Mouse (Mus musculus): ENCODE data around the gene Rnaseh2b. TPM values are rescaled to one million over a fixed set of nuclear protein-coding genes. Genes with fewer than 3 reads are reported as not detected.

Gene Rnaseh2b
- polyA plus RNA-seq, 1 experiment from 2014 or later = 60.5 TPM

- H3K9ac ChIP-seq (ENCODE audit: low read length) = no peak overlapping the region
- no peak overlapping the region for H3K27ac ChIP-seq (ENCODE audit: low read length)
- no peak overlapping the region for H3K4me3 ChIP-seq (ENCODE audit: low read length)
- H3K4me2 ChIP-seq (ENCODE audit: low read depth, low read length) = no peak overlapping the region
- no peaks in the 10 kb centered on the region for H3K27me3 ChIP-seq (ENCODE audit: control insufficient read depth, insufficient read depth, low read depth, low read length)
- no peaks in the 10 kb centered on the region for H3K9me3 ChIP-seq (ENCODE audit: control insufficient read depth, low read length)
- no peak for ATAC-seq (ENCODE audit: low read depth)
- WGBS = 79% methylated on average over 5 of the region's 5 CpGs
- H3K36me3 ChIP-seq (ENCODE audit: control insufficient read depth, insufficient read depth, low read length) = no peaks in the 10 kb centered on the region
- peaks cover 4% of the 10 kb centered on the region for H3K4me1 ChIP-seq (replicated peaks; ENCODE audit: control insufficient read depth, insufficient read depth, low read length)
Observed at GRCm38 (mm10) chr14:62256066-62256465, 36.3 kb upstream of the Rnaseh2b start.

- ATAC-seq (ENCODE audit: low read depth) = no peak
- H3K4me1 ChIP-seq (replicated peaks; ENCODE audit: control insufficient read depth, insufficient read depth, low read length) = peaks cover 4% of the 10 kb centered on the region
- no peaks in the 10 kb centered on the region for H3K36me3 ChIP-seq (ENCODE audit: control insufficient read depth, insufficient read depth, low read length)
- H3K4me3 ChIP-seq (ENCODE audit: low read length) = no peak overlapping the region
- no peaks in the 10 kb centered on the region for H3K27me3 ChIP-seq (ENCODE audit: control insufficient read depth, insufficient read depth, low read depth, low read length)
- H3K9ac ChIP-seq (ENCODE audit: low read length) = no peak overlapping the region
- no peak overlapping the region for H3K4me2 ChIP-seq (ENCODE audit: low read depth, low read length)
- no peak overlapping the region for H3K27ac ChIP-seq (ENCODE audit: low read length)
- WGBS = 65% methylated on average over 6 of the region's 6 CpGs
- no peaks in the 10 kb centered on the region for H3K9me3 ChIP-seq (ENCODE audit: control insufficient read depth, low read length)
Observed at GRCm38 (mm10) chr14:62258125-62258524, 34.3 kb upstream of the Rnaseh2b start.

- Histone ChIP-seq H3K9me3 (ENCODE audit: control insufficient read depth, low read length) (no peaks in the 10 kb centered on the region), H3K36me3 (ENCODE audit: control insufficient read depth, insufficient read depth, low read length) (no peaks in the 10 kb centered on the region), H3K27ac (ENCODE audit: low read length) (peak overlapping the region; percentile 68), H3K4me1 (replicated peaks; ENCODE audit: control insufficient read depth, insufficient read depth, low read length) (peaks cover 4% of the 10 kb centered on the region), H3K27me3 (ENCODE audit: control insufficient read depth, insufficient read depth, low read depth, low read length) (no peaks in the 10 kb centered on the region), H3K9ac (ENCODE audit: low read length) (no peak overlapping the region), H3K4me2 (ENCODE audit: low read depth, low read length) (no peak overlapping the region), H3K4me3 (ENCODE audit: low read length) (no peak overlapping the region)
- WGBS = 38% methylated on average over 10 of the region's 10 CpGs
- peak; percentile 89 for ATAC-seq (ENCODE audit: low read depth)
Observed at GRCm38 (mm10) chr14:62258978-62259536, 33.3 kb upstream of the Rnaseh2b start.

GRCm38 (mm10) chr14:62270698-62271396 lies 21.5 kb upstream of the Rnaseh2b start:
- ATAC-seq (ENCODE audit: low read depth) = no peak
- no peaks in the 10 kb centered on the region for H3K4me1 ChIP-seq (replicated peaks; ENCODE audit: control insufficient read depth, insufficient read depth, low read length)
- 76% methylated on average over 12 of the region's 12 CpGs for WGBS
- no peaks in the 10 kb centered on the region for H3K27me3 ChIP-seq (ENCODE audit: control insufficient read depth, insufficient read depth, low read depth, low read length)
- H3K4me3 ChIP-seq (ENCODE audit: low read length) = no peak overlapping the region
- H3K27ac ChIP-seq (ENCODE audit: low read length) = no peak overlapping the region
- no peak overlapping the region for H3K9ac ChIP-seq (ENCODE audit: low read length)
- no peaks in the 10 kb centered on the region for H3K9me3 ChIP-seq (ENCODE audit: control insufficient read depth, low read length)
- no peaks in the 10 kb centered on the region for H3K36me3 ChIP-seq (ENCODE audit: control insufficient read depth, insufficient read depth, low read length)
- no peak overlapping the region for H3K4me2 ChIP-seq (ENCODE audit: low read depth, low read length)

- H3K4me1 ChIP-seq (replicated peaks; ENCODE audit: control insufficient read depth, insufficient read depth, low read length) = no peaks in the 10 kb centered on the region
- H3K9ac ChIP-seq (ENCODE audit: low read length) = no peak overlapping the region
- no peak overlapping the region for H3K27ac ChIP-seq (ENCODE audit: low read length)
- H3K4me2 ChIP-seq (ENCODE audit: low read depth, low read length) = no peak overlapping the region
- H3K27me3 ChIP-seq (ENCODE audit: control insufficient read depth, insufficient read depth, low read depth, low read length) = no peaks in the 10 kb centered on the region
- H3K36me3 ChIP-seq (ENCODE audit: control insufficient read depth, insufficient read depth, low read length) = no peaks in the 10 kb centered on the region
- H3K4me3 ChIP-seq (ENCODE audit: low read length) = no peak overlapping the region
- ATAC-seq (ENCODE audit: low read depth) = no peak
- WGBS = 92% methylated on average over 3 of the region's 3 CpGs
- H3K9me3 ChIP-seq (ENCODE audit: control insufficient read depth, low read length) = no peaks in the 10 kb centered on the region
Observed at GRCm38 (mm10) chr14:62273604-62274003, 18.8 kb upstream of the Rnaseh2b start.

GRCm38 (mm10) chr14:62282974-62283373 lies 9.4 kb upstream of the Rnaseh2b start:
- 68% methylated on average over 2 of the region's 2 CpGs for WGBS

GRCm38 (mm10) chr14:62288731-62289130 lies 3.7 kb upstream of the Rnaseh2b start:
- H3K27me3 ChIP-seq (ENCODE audit: control insufficient read depth, insufficient read depth, low read depth, low read length) = no peaks in the 10 kb centered on the region
- H3K9me3 ChIP-seq (ENCODE audit: control insufficient read depth, low read length) = no peaks in the 10 kb centered on the region
- H3K27ac ChIP-seq (ENCODE audit: low read length) = no peak overlapping the region
- no peaks in the 10 kb centered on the region for H3K36me3 ChIP-seq (ENCODE audit: control insufficient read depth, insufficient read depth, low read length)
- peaks cover 10% of the 10 kb centered on the region for H3K4me1 ChIP-seq (replicated peaks; ENCODE audit: control insufficient read depth, insufficient read depth, low read length)
- no peak for ATAC-seq (ENCODE audit: low read depth)
- H3K9ac ChIP-seq (ENCODE audit: low read length) = no peak overlapping the region
- no peak overlapping the region for H3K4me3 ChIP-seq (ENCODE audit: low read length)
- no peak overlapping the region for H3K4me2 ChIP-seq (ENCODE audit: low read depth, low read length)
- 72% methylated on average over 3 of the region's 3 CpGs for WGBS

More at GRCm38 (mm10) chr14:62282974-62283373, 9.4 kb upstream of the Rnaseh2b start:
- no peak for ATAC-seq (ENCODE audit: low read depth)
- no peak overlapping the region for H3K27ac ChIP-seq (ENCODE audit: low read length)
- no peak overlapping the region for H3K4me2 ChIP-seq (ENCODE audit: low read depth, low read length)
- no peaks in the 10 kb centered on the region for H3K9me3 ChIP-seq (ENCODE audit: control insufficient read depth, low read length)
- no peaks in the 10 kb centered on the region for H3K27me3 ChIP-seq (ENCODE audit: control insufficient read depth, insufficient read depth, low read depth, low read length)
- no peak overlapping the region for H3K9ac ChIP-seq (ENCODE audit: low read length)
- H3K36me3 ChIP-seq (ENCODE audit: control insufficient read depth, insufficient read depth, low read length) = no peaks in the 10 kb centered on the region
- peaks cover 2% of the 10 kb centered on the region; the same call in 1 of the 2 replicates for H3K4me1 ChIP-seq (replicated peaks; ENCODE audit: control insufficient read depth, insufficient read depth, low read length)
- H3K4me3 ChIP-seq (ENCODE audit: low read length) = no peak overlapping the region

GRCm38 (mm10) chr14:62291406-62291987 lies 892 bp upstream of the Rnaseh2b start:
- H3K36me3 ChIP-seq (ENCODE audit: control insufficient read depth, insufficient read depth, low read length) = no peaks in the 10 kb centered on the region
- H3K4me2 ChIP-seq (ENCODE audit: low read depth, low read length) = no peak overlapping the region
- H3K4me3 ChIP-seq (ENCODE audit: low read length) = no peak overlapping the region
- 88% methylated on average over 1 of the region's 1 CpGs for WGBS
- ATAC-seq (ENCODE audit: low read depth) = no peak
- no peak overlapping the region for H3K9ac ChIP-seq (ENCODE audit: low read length)
- no peak overlapping the region for H3K27ac ChIP-seq (ENCODE audit: low read length)
- no peaks in the 10 kb centered on the region for H3K27me3 ChIP-seq (ENCODE audit: control insufficient read depth, insufficient read depth, low read depth, low read length)
- peaks cover 10% of the 10 kb centered on the region for H3K4me1 ChIP-seq (replicated peaks; ENCODE audit: control insufficient read depth, insufficient read depth, low read length)
- no peaks in the 10 kb centered on the region for H3K9me3 ChIP-seq (ENCODE audit: control insufficient read depth, low read length)

- Histone ChIP-seq H3K9me3 (ENCODE audit: control insufficient read depth, low read length) (no peaks in the 10 kb centered on the region), H3K4me1 (replicated peaks; ENCODE audit: control insufficient read depth, insufficient read depth, low read length) (peaks cover 10% of the 10 kb centered on the region), H3K9ac (ENCODE audit: low read length) (peak overlapping the region; percentile 75), H3K27ac (ENCODE audit: low read length) (no peak overlapping the region), H3K4me2 (ENCODE audit: low read depth, low read length) (peak overlapping the region; percentile 100), H3K36me3 (ENCODE audit: control insufficient read depth, insufficient read depth, low read length) (no peaks in the 10 kb centered on the region), H3K4me3 (ENCODE audit: low read length) (peak overlapping the region; percentile 55), H3K27me3 (ENCODE audit: control insufficient read depth, insufficient read depth, low read depth, low read length) (no peaks in the 10 kb centered on the region)
- 39% methylated on average over 5 of the region's 7 CpGs for WGBS
- ATAC-seq (ENCODE audit: low read depth) = no peak
Observed at GRCm38 (mm10) chr14:62292166-62292487, 262 bp upstream of the Rnaseh2b start.

All from lung, embryonic 16.5 days (tissue).